Comparison of ENCODE assay signal across 9 mouse cellular contexts in the genomic region with DNA sequence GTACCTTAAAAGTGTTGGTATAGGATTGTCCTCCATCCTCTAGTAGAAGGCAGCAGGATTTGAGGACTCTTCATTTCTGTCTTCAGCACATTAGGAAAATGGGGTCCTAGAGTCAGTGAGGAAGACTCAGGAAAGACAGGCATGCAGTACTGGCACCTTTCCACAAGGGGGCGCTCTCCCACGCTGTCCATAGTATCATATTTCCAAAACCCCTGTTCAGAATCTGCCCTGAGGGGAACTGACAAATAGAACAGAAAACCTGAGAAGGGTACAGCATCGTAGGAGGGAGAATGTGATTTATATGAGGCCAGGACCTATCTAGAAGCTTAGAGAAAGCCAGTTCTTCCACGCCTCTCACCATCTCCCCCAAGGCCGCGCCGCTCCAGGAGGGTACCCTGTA. TPM values are rescaled to one million over a fixed set of nuclear protein-coding genes. Genes with fewer than 3 reads are reported as not detected.
DNase-seq lines count a peak whose midpoint lies in the region; ATAC-seq lines count a peak whose summit lies in the region.
"Had no signal": no experiment of that assay in that cellular context is flagged by ENCODE, and none has a peak within 500 bp of the region (broad histone marks: within the 10 kb centered on the region; RNA-seq: fewer than 3 reads in every experiment).

No protein-coding gene starts in this region.

- ATAC-seq in forebrain, embryonic 12.5 days (ENCODE audit: low FRiP score) = no peak
- ATAC-seq in midbrain, embryonic 11.5 days (ENCODE audit: low FRiP score) = no peak
- no peak for ATAC-seq in midbrain, embryonic 16.5 days
- ATAC-seq in embryonic facial prominence, embryonic 11.5 days (replicated peaks; ENCODE audit: insufficient number of reproducible peaks, low FRiP score, low TSS enrichment, low read depth) = no peak

- WGBS in forebrain, embryonic 10.5 days = 59% methylated on average over 7 of the region's 7 CpGs
- WGBS in forebrain, embryonic 12.5 days = 58% methylated on average over 7 of the region's 7 CpGs
- WGBS in midbrain, embryonic 11.5 days = 60% methylated on average over 7 of the region's 7 CpGs
- WGBS in midbrain, embryonic 16.5 days = 61% methylated on average over 7 of the region's 7 CpGs
- 53% methylated on average over 7 of the region's 7 CpGs for WGBS in embryonic facial prominence, embryonic 11.5 days

- H3K4me1 ChIP-seq in forebrain, embryonic 10.5 days = peaks cover 6% of the 10 kb centered on the region
- peaks cover 4% of the 10 kb centered on the region; the same call in 1 of the 2 replicates for H3K4me1 ChIP-seq in forebrain, embryonic 12.5 days
- H3K4me1 ChIP-seq in midbrain, embryonic 11.5 days (ENCODE audit: control insufficient read depth, insufficient read depth, low read length) = no peaks in the 10 kb centered on the region
- H3K4me1 ChIP-seq in midbrain, embryonic 16.5 days (ENCODE audit: control insufficient read depth, insufficient read depth, low read length) = peaks cover 7% of the 10 kb centered on the region; the same call in 1 of the 2 replicates
- H3K4me1 ChIP-seq in embryonic facial prominence, embryonic 11.5 days (ENCODE audit: control insufficient read depth, insufficient read depth, low read length) = no peaks in the 10 kb centered on the region

- no peak overlapping the region for H3K4me3 ChIP-seq in forebrain, embryonic 10.5 days
- no peak overlapping the region for H3K4me3 ChIP-seq in forebrain, embryonic 12.5 days (replicated peaks)
- no peak overlapping the region for H3K4me3 ChIP-seq in midbrain, embryonic 11.5 days (ENCODE audit: low read depth, low read length)
- no peak overlapping the region for H3K4me3 ChIP-seq in midbrain, embryonic 16.5 days (ENCODE audit: low read depth, low read length)
- H3K4me3 ChIP-seq in embryonic facial prominence, embryonic 11.5 days (ENCODE audit: low read depth, low read length) = no peak overlapping the region

- peak; percentile 47 for DNase-seq in forebrain, embryonic 10.5 days (ENCODE audit: extremely low spot score, low spot score)
- peak; percentile 88 for DNase-seq in midbrain, embryonic 11.5 days (ENCODE audit: low spot score, missing footprints)
- peak; percentile 67 for DNase-seq in embryonic facial prominence, embryonic 11.5 days (ENCODE audit: low spot score)
- peak; percentile 23 for DNase-seq in thymus, postnatal 25 days
- no peak for DNase-seq in layer of hippocampus, postnatal 25 days (ENCODE audit: extremely low spot score in 1 of 2, low spot score in 1 of 2)
- no peak for DNase-seq in right cerebral cortex, adult 18-20 months

- H3K36me3 ChIP-seq in forebrain, embryonic 10.5 days (replicated peaks) = no peaks in the 10 kb centered on the region
- no peaks in the 10 kb centered on the region for H3K36me3 ChIP-seq in forebrain, embryonic 12.5 days (replicated peaks)
- no peaks in the 10 kb centered on the region for H3K36me3 ChIP-seq in midbrain, embryonic 11.5 days (ENCODE audit: control insufficient read depth, insufficient read depth, low read length)
- H3K36me3 ChIP-seq in midbrain, embryonic 16.5 days (ENCODE audit: control insufficient read depth, insufficient read depth, low read length) = no peaks in the 10 kb centered on the region
- H3K36me3 ChIP-seq in embryonic facial prominence, embryonic 11.5 days (replicated peaks; ENCODE audit: control insufficient read depth, insufficient read depth, low read depth, low read length) = no peaks in the 10 kb centered on the region

- no peak overlapping the region for H3K27ac ChIP-seq in forebrain, embryonic 10.5 days
- no peak overlapping the region for H3K27ac ChIP-seq in forebrain, embryonic 12.5 days
- H3K27ac ChIP-seq in midbrain, embryonic 11.5 days (ENCODE audit: low read depth, low read length) = no peak overlapping the region
- H3K27ac ChIP-seq in midbrain, embryonic 16.5 days (ENCODE audit: low read length) = no peak overlapping the region
- H3K27ac ChIP-seq in embryonic facial prominence, embryonic 11.5 days (replicated peaks; ENCODE audit: low read depth, low read length) = no peak overlapping the region
- H3K27ac ChIP-seq: macrophage had no signal

- no peak overlapping the region for H3K9ac ChIP-seq in forebrain, embryonic 12.5 days
- H3K9ac ChIP-seq in midbrain, embryonic 11.5 days (ENCODE audit: low read length) = no peak overlapping the region
- no peak overlapping the region for H3K9ac ChIP-seq in midbrain, embryonic 16.5 days (ENCODE audit: low read depth, low read length)
- H3K9ac ChIP-seq in embryonic facial prominence, embryonic 11.5 days (replicated peaks; ENCODE audit: low read length) = no peak overlapping the region

- 0 out of 2 replicates have a peak, but pooled peaks cover 3% of the 10 kb centered on the region for H3K9me3 ChIP-seq in forebrain, embryonic 10.5 days
- H3K9me3 ChIP-seq in forebrain, embryonic 12.5 days = no peaks in the 10 kb centered on the region
- H3K9me3 ChIP-seq in midbrain, embryonic 11.5 days (ENCODE audit: control insufficient read depth, low read length) = no peaks in the 10 kb centered on the region
- H3K9me3 ChIP-seq in midbrain, embryonic 16.5 days (replicated peaks; ENCODE audit: control insufficient read depth, low read length, poor library complexity, severe bottlenecking) = no peaks in the 10 kb centered on the region; the same call in 1 of the 2 replicates
- H3K9me3 ChIP-seq in embryonic facial prominence, embryonic 11.5 days (replicated peaks; ENCODE audit: control insufficient read depth, low read length) = no peaks in the 10 kb centered on the region

- no peak overlapping the region for H3K4me2 ChIP-seq in forebrain, embryonic 12.5 days
- H3K4me2 ChIP-seq in midbrain, embryonic 11.5 days = no peak overlapping the region
- no peak overlapping the region for H3K4me2 ChIP-seq in midbrain, embryonic 16.5 days (ENCODE audit: low read length)
- no peak overlapping the region for H3K4me2 ChIP-seq in embryonic facial prominence, embryonic 11.5 days (ENCODE audit: low read depth, low read length)

- peaks cover 65% of the 10 kb centered on the region for H3K27me3 ChIP-seq in forebrain, embryonic 10.5 days (ENCODE audit: poor library complexity, severe bottlenecking)
- peaks cover 63% of the 10 kb centered on the region for H3K27me3 ChIP-seq in forebrain, embryonic 12.5 days
- H3K27me3 ChIP-seq in midbrain, embryonic 11.5 days (ENCODE audit: control insufficient read depth, insufficient read depth, low read length) = peaks cover 2% of the 10 kb centered on the region
- H3K27me3 ChIP-seq in midbrain, embryonic 16.5 days (ENCODE audit: control insufficient read depth, insufficient read depth, low read depth, low read length) = peaks cover 8% of the 10 kb centered on the region
- no peaks in the 10 kb centered on the region for H3K27me3 ChIP-seq in embryonic facial prominence, embryonic 11.5 days (ENCODE audit: control insufficient read depth, insufficient read depth, low read length)

RNA-seq across cellular contexts. Expression of gene Tlx1, which starts 24.3 kb away (rescaled TPM):
- polyA plus RNA-seq in forebrain, embryonic 10.5 days (2016; fragmentation: Nextera tagmentation; extraction: Ambion mirVana) = not detected in 2 replicates
- polyA plus RNA-seq in forebrain, embryonic 12.5 days (2016; fragmentation: Nextera tagmentation; extraction: Ambion mirVana) = 0.11 TPM in 1 of 2 replicates, not detected in the other
- 0.27 and 0.32 TPM in 2 replicates for polyA plus RNA-seq in midbrain, embryonic 11.5 days (2014; fragmentation: Nextera tagmentation; extraction: Ambion mirVana)
- not detected in 2 replicates for polyA plus RNA-seq in midbrain, embryonic 16.5 days (2015; fragmentation: Nextera tagmentation; extraction: Ambion mirVana)
- 1.8 and 2.0 TPM in 2 replicates for polyA plus RNA-seq in embryonic facial prominence, embryonic 11.5 days (2014; fragmentation: Nextera tagmentation; extraction: Ambion mirVana)
- total RNA-seq in layer of hippocampus, postnatal 25 days (2021) = not detected
- polyA plus RNA-seq: macrophage had no signal

Comparison
In these comparisons a context has a peak if more than half of its experiments do, and no peak if none do; other contexts are left out.
1. DNase-seq: peak in forebrain, embryonic 10.5 days (single experiment), midbrain, embryonic 11.5 days (single experiment), embryonic facial prominence, embryonic 11.5 days (single experiment) and thymus, postnatal 25 days (single experiment); none in layer of hippocampus, postnatal 25 days (0 of 2) and right cerebral cortex, adult 18-20 months (single experiment).